ENCODE assay signal across 10 mouse cellular contexts in genomic region chr2:165825261-165825900, GRCm38 (mm10).
DNase-seq lines count a peak whose midpoint lies in the region; ATAC-seq lines count a peak whose summit lies in the region.
"Had no signal": no experiment of that assay in that cellular context is flagged by ENCODE, and none has a peak within 500 bp of the region (broad histone marks: within the 10 kb centered on the region; RNA-seq: fewer than 3 reads in every experiment).

No protein-coding gene starts in this region.

- H3K27me3 ChIP-seq in forebrain, embryonic 14.5 days (replicated peaks; ENCODE audit: control insufficient read depth, insufficient read depth, low read length): no peaks in the 10 kb centered on the region
- no peaks in the 10 kb centered on the region for H3K27me3 ChIP-seq in forebrain, embryonic 16.5 days (replicated peaks; ENCODE audit: control insufficient read depth, insufficient read depth, low read length)
- no peaks in the 10 kb centered on the region for H3K27me3 ChIP-seq in lung, embryonic 15.5 days
- H3K27me3 ChIP-seq in midbrain, embryonic 15.5 days (replicated peaks): no peaks in the 10 kb centered on the region

- no peak overlapping the region for H3K4me3 ChIP-seq in forebrain, embryonic 14.5 days (ENCODE audit: low read depth, low read length)
- no peak overlapping the region for H3K4me3 ChIP-seq in forebrain, embryonic 16.5 days (replicated peaks; ENCODE audit: low read length)
- no peak overlapping the region for H3K4me3 ChIP-seq in lung, embryonic 15.5 days
- H3K4me3 ChIP-seq in midbrain, embryonic 15.5 days: no peak overlapping the region

- H3K36me3 ChIP-seq in forebrain, embryonic 14.5 days (ENCODE audit: control insufficient read depth, insufficient read depth, low read length): peaks cover 82% of the 10 kb centered on the region
- peaks cover 11% of the 10 kb centered on the region; the same call in 1 of the 2 replicates for H3K36me3 ChIP-seq in forebrain, embryonic 16.5 days (ENCODE audit: control insufficient read depth, insufficient read depth)
- peaks cover 75% of the 10 kb centered on the region for H3K36me3 ChIP-seq in lung, embryonic 15.5 days
- peaks cover 18% of the 10 kb centered on the region; the same call in 1 of the 2 replicates for H3K36me3 ChIP-seq in midbrain, embryonic 15.5 days (replicated peaks)

- 81% methylated on average over 17 of the region's 17 CpGs for WGBS in forebrain, embryonic 14.5 days
- 87% methylated on average over 17 of the region's 17 CpGs for WGBS in forebrain, embryonic 16.5 days
- 89% methylated on average over 17 of the region's 17 CpGs for WGBS in lung, embryonic 15.5 days
- WGBS in midbrain, embryonic 15.5 days: 82% methylated on average over 17 of the region's 17 CpGs

- H3K9ac ChIP-seq in forebrain, embryonic 14.5 days (ENCODE audit: low read length): no peak overlapping the region
- no peak overlapping the region for H3K9ac ChIP-seq in forebrain, embryonic 16.5 days (replicated peaks; ENCODE audit: low read depth, low read length)
- H3K9ac ChIP-seq in lung, embryonic 15.5 days: no peak overlapping the region
- no peak overlapping the region for H3K9ac ChIP-seq in midbrain, embryonic 15.5 days

- H3K9me3 ChIP-seq in forebrain, embryonic 14.5 days (replicated peaks; ENCODE audit: control insufficient read depth, low read length): no peaks in the 10 kb centered on the region
- no peaks in the 10 kb centered on the region for H3K9me3 ChIP-seq in forebrain, embryonic 16.5 days (ENCODE audit: control insufficient read depth, low read length)
- H3K9me3 ChIP-seq in lung, embryonic 15.5 days: no peaks in the 10 kb centered on the region
- H3K9me3 ChIP-seq in midbrain, embryonic 15.5 days: no peaks in the 10 kb centered on the region
- H3K9me3 ChIP-seq: G1E had no signal

- peak; percentile 22; the same call in 1 of the 2 replicates for ATAC-seq in forebrain, embryonic 14.5 days
- no peak for ATAC-seq in forebrain, embryonic 16.5 days
- peak; percentile 11; the same call in 1 of the 2 replicates for ATAC-seq in lung, embryonic 15.5 days (ENCODE audit: borderline replicate concordance, extremely low read depth, low FRiP score, low TSS enrichment)
- ATAC-seq in erythroblast, adult 5-6 weeks (replicated peaks; ENCODE audit: low FRiP score, poor library complexity, severe bottlenecking): 0 out of 2 replicates have a peak, but pooled peaks have one; percentile 5
- no peak for ATAC-seq in midbrain, embryonic 15.5 days (replicated peaks)

- no peak overlapping the region for H3K4me2 ChIP-seq in forebrain, embryonic 14.5 days (ENCODE audit: low read length)
- no peak overlapping the region for H3K4me2 ChIP-seq in forebrain, embryonic 16.5 days (ENCODE audit: low read length)
- H3K4me2 ChIP-seq in lung, embryonic 15.5 days: no peak overlapping the region
- H3K4me2 ChIP-seq in midbrain, embryonic 15.5 days: no peak overlapping the region
- H3K4me2 ChIP-seq: heart, embryonic 11.5 days had no signal

- DNase-seq in forebrain, embryonic 14.5 days (ENCODE audit: low spot score): no peak
- no peak for DNase-seq in lung, adult 18-20 months
- no peak for DNase-seq in spleen, adult 12 weeks (ENCODE audit: low spot score)
- DNase-seq in layer of hippocampus, adult 9-11 months: no peak

- H3K4me1 ChIP-seq in forebrain, embryonic 14.5 days (ENCODE audit: control insufficient read depth, insufficient read depth, low read length): peaks cover 2% of the 10 kb centered on the region; the same call in 1 of the 2 replicates
- peaks cover 3% of the 10 kb centered on the region for H3K4me1 ChIP-seq in forebrain, embryonic 16.5 days (replicated peaks; ENCODE audit: control insufficient read depth, insufficient read depth, low read length)
- H3K4me1 ChIP-seq in lung, embryonic 15.5 days: no peaks in the 10 kb centered on the region
- H3K4me1 ChIP-seq in midbrain, embryonic 15.5 days: 0 out of 2 replicates have a peak, but pooled peaks cover 13% of the 10 kb centered on the region

- H3K27ac ChIP-seq in forebrain, embryonic 14.5 days (ENCODE audit: low read depth, low read length): no peak overlapping the region
- no peak overlapping the region for H3K27ac ChIP-seq in forebrain, embryonic 16.5 days (ENCODE audit: low read length)
- no peak overlapping the region for H3K27ac ChIP-seq in lung, embryonic 15.5 days
- H3K27ac ChIP-seq in midbrain, embryonic 15.5 days: 0 out of 2 replicates have a peak overlapping the region, but pooled peaks have one; percentile 8

Comparison
In these comparisons a context has a peak if more than half of its experiments do, and no peak if none do; other contexts are left out.
1. ATAC-seq: peak in forebrain, embryonic 14.5 days (single experiment), lung, embryonic 15.5 days (single experiment) and erythroblast, adult 5-6 weeks (single experiment); none in forebrain, embryonic 16.5 days (single experiment) and midbrain, embryonic 15.5 days (single experiment).